Mouse (Mus musculus) layer of hippocampus, adult 9-10 months (tissue): ENCODE measurements around the gene Phf14.
A peak's percentile ranks its signal among the peaks of the same experiment; 100 is the strongest.
"Not testable (repeated sequence)": the region's sequence is repeated elsewhere in the genome, so short reads cannot be mapped to it uniquely, and the experiment has no call there.

Experiments
- DNase-seq: peaks from one replicate; pipeline ENCODE4 v3.0.0; 2022; ENCODE audit warnings: low spot score

Phf14 gene

DNA sequence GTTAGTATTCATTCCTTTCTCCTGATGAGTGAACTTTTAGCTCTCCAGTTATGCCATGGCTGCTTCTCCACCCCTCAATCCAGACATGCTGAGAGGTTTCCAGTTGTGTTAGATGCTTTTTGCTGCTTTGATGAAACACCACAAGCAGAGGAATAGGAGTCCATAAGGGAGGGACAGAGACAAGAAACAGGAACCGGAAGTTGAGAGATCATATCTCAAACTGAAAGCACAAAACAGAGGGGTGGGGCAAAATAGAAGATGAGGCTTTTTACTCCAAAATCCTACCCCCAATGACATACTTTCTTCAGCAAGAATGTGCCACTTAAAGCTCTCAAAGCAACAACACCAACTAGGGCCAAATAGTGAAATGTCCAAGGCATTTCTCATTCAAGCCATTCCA is 188.1 kb downstream of the Phf14 start:
- no peak for DNase-seq

DNA sequence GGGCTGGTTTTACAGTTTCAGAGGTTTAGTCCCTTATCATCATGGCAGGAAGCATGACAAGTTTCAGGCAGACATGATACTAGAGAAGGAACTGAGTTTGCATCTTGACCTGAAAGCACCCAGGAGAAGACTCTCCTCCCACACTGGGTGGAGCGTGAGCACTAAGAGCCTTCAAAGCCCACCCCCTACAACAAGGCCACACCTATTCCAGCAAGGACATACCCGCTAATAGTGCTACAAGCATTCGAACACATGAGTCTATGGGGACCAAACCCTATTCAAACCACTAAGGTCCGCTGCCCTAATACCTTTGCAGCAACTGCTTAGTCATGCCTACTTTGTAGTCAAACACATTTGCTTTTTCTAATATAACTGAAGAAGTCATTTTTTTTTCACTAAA is 189.5 kb downstream of the Phf14 start:
- no peak for DNase-seq

DNA sequence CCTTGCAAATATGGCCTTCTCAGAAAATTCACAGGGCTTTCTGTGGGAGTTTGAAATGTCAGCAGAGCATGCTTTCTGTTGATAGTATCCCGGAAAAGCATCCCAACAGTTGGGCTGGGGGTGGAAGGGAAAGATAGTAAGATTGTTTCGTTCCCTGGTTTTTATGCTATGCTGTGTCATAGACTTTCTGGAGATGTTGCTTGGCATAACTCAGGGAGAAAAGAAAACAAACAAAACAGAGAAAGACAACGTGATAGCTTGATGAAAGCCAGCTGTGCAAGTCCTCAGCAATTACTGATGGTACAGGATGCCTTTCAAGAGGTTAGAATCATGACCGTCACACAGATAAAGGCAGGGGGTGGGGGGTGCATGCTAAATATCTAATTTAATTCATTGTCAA is 197.5 kb downstream of the Phf14 start:
- peak; percentile 37 for DNase-seq

DNA sequence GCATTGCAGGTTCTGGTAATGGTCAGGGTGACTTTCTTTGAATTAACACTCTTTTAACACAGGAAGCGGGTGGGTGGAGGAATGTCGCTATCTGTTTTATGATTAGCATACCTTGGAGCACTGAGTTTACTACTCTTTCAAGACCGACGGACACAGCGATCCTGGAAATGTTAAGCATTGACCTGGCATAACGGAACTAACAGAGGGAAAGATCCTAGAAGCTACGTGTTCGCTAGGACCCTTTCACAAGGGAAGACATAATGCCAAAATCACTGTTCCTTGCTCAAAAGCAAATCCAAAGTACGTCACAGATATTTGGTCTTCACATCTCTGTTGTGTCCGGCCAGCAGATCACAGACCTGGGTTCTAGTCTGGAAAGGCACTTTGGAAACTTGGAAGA is 199.7 kb downstream of the Phf14 start:
- no peak for DNase-seq

DNA sequence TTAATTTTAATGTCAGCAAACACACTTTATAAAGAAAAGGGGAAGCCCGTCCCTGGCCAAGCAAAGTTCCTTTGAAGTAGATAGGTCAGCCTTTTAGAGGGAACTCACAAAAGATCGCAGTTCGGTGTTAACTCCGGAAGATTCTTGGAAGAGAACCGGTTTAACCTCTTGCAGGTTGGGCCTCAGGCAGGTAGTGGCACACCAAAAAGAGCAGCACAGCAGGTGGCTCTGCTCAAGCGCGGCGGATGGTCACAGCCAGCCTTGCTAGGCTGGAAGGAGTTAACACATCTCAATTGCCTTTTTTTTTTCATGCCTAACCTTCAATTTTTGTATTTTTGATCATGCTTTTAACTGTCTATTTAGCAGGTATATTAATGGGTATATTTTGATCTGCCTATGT is 200.2 kb downstream of the Phf14 start:
- no peak for DNase-seq

DNA sequence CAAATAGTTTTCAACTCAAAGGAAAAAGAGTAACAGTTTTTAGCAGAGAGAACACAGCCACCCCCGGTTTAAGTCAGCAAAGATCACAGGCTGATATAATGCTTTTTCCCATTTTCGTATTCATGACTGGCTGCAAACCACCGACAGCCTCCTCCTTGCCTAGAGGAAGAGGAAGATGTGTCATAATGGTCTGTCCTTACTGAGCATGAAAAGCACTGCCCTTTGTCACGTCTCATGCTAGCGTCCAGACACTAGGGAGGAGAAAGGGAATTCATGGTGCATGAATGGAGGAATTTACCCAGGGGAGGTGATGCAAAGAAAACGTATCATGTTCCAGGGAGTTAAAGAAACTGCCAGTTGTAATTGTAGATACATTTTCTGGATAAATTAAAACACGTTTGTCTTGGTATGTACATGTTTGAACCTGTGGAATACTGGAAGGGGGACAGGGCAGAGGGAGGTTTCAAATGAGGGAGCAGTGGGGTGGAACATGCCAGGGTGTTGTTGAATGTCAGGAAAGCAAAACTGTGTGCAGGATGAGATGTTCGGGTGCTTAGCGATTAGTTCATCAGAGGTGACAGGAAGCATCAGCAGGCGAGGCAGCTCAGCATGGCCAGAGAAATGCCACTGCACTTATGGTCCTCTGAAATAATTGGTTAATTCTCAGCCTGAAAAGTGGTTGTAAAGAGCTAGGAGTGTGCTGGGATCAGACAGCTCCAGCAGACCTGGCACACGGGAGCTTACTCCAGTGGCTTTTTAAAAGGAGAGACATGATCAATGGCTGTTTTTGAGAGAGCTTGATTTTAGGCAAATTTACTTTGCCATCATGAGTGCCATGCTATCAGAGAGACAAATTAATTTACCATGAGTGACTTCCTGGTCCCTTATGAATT is 209.6 kb downstream of the Phf14 start:
- no peak for DNase-seq

DNA sequence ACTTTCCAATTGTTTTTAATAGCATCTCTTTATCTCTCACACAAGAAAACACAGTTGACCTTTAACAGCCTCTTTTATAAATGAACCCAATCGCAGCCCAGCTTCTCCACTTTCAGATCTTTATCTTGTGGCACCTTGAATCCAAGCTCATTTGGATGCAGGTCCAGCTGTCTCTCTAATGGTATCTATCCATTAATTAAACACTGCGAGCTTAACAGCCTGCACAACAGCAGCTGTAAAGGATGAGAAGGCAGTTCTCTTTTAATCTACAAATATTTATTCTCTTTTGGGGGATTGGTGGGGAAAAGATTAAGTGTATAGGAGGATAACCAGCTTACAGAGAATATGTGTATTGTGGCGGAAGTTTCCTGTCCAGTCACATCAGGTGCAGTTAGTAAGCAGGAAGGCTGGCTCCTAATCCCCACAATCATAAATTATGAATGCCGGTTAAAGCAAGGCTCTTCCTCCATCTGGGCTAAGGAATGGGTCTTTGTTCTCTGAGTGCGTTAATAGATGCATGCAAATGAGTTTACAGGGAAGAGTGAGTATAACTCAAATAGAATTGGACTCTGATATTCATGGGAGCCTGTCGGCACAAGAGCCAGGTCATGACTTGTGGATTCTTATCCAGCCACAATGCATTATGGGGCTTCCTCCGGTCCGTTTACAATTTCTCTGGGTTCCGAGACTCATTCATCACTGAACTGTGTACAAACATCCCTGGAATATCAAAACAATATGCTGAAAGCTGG is 210.4 kb downstream of the Phf14 start:
- DNase-seq = no peak

DNA sequence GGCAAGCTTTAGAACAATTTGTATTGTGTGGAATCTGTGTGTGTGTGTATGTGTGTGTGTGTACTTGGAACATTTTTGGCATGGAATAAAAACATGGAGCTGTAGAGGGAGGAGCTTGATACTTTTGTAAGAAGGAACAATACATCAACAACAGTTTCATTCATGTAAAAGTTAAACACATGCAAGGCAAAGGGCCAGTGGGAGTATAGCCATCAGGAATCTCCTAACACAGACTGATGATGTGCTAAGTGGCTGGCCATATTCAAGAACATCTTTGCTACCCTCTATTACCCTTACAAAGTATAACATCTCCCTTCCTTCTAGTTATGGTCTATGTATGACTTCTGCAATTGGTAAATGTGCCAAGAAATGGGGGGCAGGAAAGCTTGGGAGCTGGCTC is 215.2 kb downstream of the Phf14 start:
- no peak for DNase-seq

DNA sequence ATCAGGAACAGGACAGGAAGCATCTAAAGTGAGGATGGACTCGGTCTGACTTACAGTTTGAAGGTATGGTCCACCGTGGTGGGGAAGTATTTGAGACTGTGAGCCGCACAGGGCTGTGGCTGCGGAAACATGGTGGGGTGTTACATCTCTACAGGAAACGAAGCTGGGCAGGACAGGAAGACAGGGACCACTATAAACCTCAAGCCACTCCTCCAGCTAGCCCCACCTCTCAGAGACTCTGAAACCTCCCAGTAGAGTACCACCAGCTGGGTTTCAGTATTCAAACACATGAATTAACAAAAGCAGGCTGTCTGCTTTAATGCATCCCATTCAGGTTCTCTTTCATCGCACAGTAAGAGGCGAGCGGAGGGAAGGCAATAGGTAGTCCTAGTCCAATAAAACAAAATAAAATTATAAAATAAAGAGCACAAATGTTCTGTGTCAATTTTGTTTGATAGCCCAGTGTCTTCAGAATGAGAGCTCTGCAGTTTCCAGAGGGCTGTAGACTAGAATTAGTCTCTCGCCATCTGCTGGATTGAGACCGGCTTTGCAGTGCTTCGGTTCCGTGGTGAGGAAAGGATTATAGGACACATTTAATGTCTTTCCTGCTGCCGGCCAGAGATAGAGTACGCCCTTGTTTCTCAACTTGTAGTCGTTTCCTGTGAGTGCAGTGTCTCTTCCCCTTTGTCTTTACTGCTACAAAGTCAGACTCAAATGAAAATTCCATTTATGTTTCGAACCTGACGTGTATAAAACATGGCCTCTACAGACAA is 217.6 kb downstream of the Phf14 start:
- DNase-seq = peak; percentile 37

DNA sequence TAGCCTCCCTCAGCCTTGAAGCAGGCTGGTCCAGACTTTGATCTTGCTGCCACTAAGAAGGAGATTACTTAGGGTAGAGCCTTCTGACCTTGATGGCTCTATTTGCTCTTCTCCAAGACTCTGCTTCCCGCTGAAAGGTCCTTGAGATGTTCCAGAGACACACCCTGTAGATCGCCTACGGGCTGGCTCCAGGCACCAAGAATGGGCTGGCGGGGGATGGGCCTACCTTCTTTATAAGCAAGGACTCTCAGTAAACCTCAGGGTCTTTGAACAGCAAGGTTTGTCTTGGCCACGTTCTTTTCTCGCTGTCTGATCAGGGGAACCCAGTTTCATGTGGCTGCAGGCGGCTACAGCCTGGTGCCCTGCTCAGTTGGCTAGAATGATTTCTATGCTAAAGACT is 219.0 kb downstream of the Phf14 start:
- not testable (repeated sequence) for DNase-seq

DNA sequence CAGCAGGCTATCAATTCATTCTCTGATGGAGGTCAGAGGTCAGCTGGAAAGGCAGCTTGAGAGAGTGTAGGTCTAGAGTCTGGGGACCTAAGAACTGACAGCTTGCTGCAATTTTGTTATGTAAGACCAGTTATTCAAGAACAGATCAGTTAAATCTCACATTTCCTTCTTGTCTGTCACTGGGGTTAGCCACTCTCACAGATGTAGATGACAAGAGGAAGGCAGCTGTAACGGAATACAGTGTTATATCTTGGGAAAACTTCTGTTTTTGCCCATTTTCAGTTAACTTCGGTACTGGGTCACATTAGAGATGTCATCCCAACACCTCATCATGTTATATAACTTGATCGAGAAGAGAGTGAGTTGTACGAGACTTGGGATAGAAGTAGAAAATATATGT is 219.7 kb downstream of the Phf14 start:
- no peak for DNase-seq
